Mouse (Mus musculus): ENCODE measurements around the gene Hoxb5. TPM values are rescaled to one million over a fixed set of nuclear protein-coding genes. Genes with fewer than 3 reads are reported as not detected.

The Hoxb5 gene
- polyA plus RNA-seq, 1 experiment from 2014 or later: not detected

DNA sequence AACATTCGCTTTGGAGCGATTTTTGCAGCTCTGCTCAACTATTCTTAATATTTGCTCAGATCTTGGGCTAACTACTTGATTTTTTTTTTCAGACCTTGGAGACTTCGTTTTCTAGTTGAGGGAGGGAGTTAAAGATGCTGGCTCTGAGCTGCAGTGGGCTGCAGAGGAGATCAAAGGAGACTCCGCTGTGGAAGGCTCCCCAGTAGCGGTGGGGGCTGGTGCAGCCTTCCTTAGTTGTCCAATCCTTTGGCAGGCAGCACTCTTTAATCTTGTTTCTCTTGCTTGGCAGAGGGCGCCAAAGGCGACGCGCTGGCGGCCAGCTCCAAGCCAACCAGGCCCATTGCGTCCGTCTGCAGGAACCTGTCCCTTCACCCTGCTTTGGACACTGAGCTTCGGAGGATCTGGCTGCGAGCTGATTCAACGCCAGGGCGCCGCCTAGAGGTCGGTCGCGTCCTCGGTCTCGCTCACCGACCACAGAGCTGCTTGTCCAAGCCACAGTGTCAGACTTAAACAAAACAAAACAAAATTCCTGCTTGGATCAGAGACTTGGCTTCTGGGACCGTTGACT is 41.7 kb upstream of the Hoxb5 start:
- no peak overlapping the region for H3K9ac ChIP-seq (replicated peaks; ENCODE audit: low read depth, low read length)
- 1% methylated on average over 24 of the region's 24 CpGs for WGBS

GRCm38 (mm10) chr11:96262262-96262830 is 40.8 kb upstream of the Hoxb5 start:
- H3K4me1 ChIP-seq (replicated peaks; ENCODE audit: control insufficient read depth, insufficient read depth, low read length): no peaks in the 10 kb centered on the region
- peaks cover 98% of the 10 kb centered on the region for H3K27me3 ChIP-seq (replicated peaks; ENCODE audit: control insufficient read depth, insufficient read depth, low read length)
- H3K36me3 ChIP-seq (ENCODE audit: control insufficient read depth, insufficient read depth): no peaks in the 10 kb centered on the region
- no peak overlapping the region for H3K4me3 ChIP-seq (replicated peaks; ENCODE audit: low read length)
- ATAC-seq: no peak
- no peak overlapping the region for H3K27ac ChIP-seq (ENCODE audit: low read length)
- H3K9me3 ChIP-seq (ENCODE audit: control insufficient read depth, low read length): no peaks in the 10 kb centered on the region
- H3K4me2 ChIP-seq (ENCODE audit: low read length): no peak overlapping the region
- 1% methylated on average over 6 of the region's 6 CpGs for WGBS
- no peak overlapping the region for H3K9ac ChIP-seq (replicated peaks; ENCODE audit: low read depth, low read length)

More for the DNA sequence above, 41.7 kb upstream of the Hoxb5 start:
- Histone ChIP-seq H3K9me3 (ENCODE audit: control insufficient read depth, low read length) (no peaks in the 10 kb centered on the region), H3K27ac (ENCODE audit: low read length) (no peak overlapping the region), H3K27me3 (replicated peaks; ENCODE audit: control insufficient read depth, insufficient read depth, low read length) (peaks cover 97% of the 10 kb centered on the region), H3K4me3 (replicated peaks; ENCODE audit: low read length) (no peak overlapping the region), H3K36me3 (ENCODE audit: control insufficient read depth, insufficient read depth) (no peaks in the 10 kb centered on the region), H3K4me1 (replicated peaks; ENCODE audit: control insufficient read depth, insufficient read depth, low read length) (no peaks in the 10 kb centered on the region), H3K4me2 (ENCODE audit: low read length) (no peak overlapping the region)
- ATAC-seq: no peak

- H3K4me3 ChIP-seq (replicated peaks; ENCODE audit: low read length): no peak overlapping the region
- ATAC-seq: no peak
- H3K9ac ChIP-seq (replicated peaks; ENCODE audit: low read depth, low read length): no peak overlapping the region
- no peaks in the 10 kb centered on the region for H3K4me1 ChIP-seq (replicated peaks; ENCODE audit: control insufficient read depth, insufficient read depth, low read length)
- peaks cover 95% of the 10 kb centered on the region for H3K27me3 ChIP-seq (replicated peaks; ENCODE audit: control insufficient read depth, insufficient read depth, low read length)
- no peak overlapping the region for H3K4me2 ChIP-seq (ENCODE audit: low read length)
- under 1% methylated on average over 33 of the region's 33 CpGs for WGBS
- no peak overlapping the region for H3K27ac ChIP-seq (ENCODE audit: low read length)
- H3K36me3 ChIP-seq (ENCODE audit: control insufficient read depth, insufficient read depth): no peaks in the 10 kb centered on the region
- H3K9me3 ChIP-seq (ENCODE audit: control insufficient read depth, low read length): no peaks in the 10 kb centered on the region
Observed at GRCm38 (mm10) chr11:96263636-96264389, 39.3 kb upstream of the Hoxb5 start.

DNA sequence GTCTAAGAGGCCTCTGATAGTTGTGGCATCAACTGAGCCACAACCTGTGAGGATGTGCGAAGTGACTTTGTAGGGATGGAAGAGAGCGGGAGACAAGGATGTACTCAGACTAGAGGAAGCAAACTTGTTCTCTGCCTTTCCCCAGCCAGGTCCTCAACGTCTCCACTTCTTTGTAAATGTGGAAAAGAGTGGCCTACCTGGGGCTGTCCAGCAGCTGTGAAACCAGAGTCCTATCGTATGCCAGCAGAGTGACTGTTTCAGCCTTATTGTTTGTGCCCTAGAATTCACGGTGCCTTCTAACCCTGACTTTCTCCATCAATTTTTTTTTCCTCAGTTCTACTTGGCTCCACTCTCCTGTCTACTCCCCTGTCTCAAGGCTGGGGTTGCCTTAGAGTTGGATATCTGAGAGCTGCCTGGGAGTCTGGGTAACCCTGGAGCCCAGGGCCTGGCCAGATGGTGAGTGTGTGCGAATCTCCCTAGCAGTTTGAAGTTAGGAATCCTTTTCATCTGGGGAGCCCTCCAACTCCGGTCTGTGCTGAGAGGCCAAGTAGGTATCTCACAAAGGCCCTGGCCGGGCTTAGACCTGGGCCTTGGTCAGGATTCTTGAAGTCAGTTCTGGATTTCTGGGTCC is 38.6 kb upstream of the Hoxb5 start:
- H3K27ac ChIP-seq (ENCODE audit: low read length): no peak overlapping the region
- H3K36me3 ChIP-seq (ENCODE audit: control insufficient read depth, insufficient read depth): no peaks in the 10 kb centered on the region
- peaks cover 95% of the 10 kb centered on the region for H3K27me3 ChIP-seq (replicated peaks; ENCODE audit: control insufficient read depth, insufficient read depth, low read length)
- no peak for ATAC-seq
- no peaks in the 10 kb centered on the region for H3K9me3 ChIP-seq (ENCODE audit: control insufficient read depth, low read length)
- H3K4me2 ChIP-seq (ENCODE audit: low read length): no peak overlapping the region
- H3K4me3 ChIP-seq (replicated peaks; ENCODE audit: low read length): no peak overlapping the region
- 3% methylated on average over 8 of the region's 8 CpGs for WGBS
- no peak overlapping the region for H3K9ac ChIP-seq (replicated peaks; ENCODE audit: low read depth, low read length)
- H3K4me1 ChIP-seq (replicated peaks; ENCODE audit: control insufficient read depth, insufficient read depth, low read length): no peaks in the 10 kb centered on the region

DNA sequence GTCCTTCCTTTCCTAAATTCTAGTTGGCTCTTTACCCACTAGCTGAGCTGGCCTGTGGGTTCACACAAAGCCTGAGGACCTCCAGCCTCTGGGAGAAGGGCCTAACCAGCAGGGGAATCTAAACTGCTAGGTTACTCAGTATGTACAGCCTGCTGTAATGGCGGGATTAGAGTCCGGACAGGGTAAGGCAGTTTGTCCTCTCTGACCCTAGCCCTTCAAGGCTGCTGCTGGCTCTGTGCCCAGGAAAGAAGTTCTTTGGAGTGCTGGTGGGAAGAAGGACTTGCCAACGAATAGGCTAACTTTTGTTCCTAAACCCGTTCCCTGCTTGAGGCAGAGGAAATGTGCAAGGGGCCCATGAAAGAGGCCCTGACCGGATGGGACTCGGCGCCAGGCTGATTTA is 37.2 kb upstream of the Hoxb5 start:
- peaks cover 96% of the 10 kb centered on the region for H3K27me3 ChIP-seq (replicated peaks; ENCODE audit: control insufficient read depth, insufficient read depth, low read length)
- no peak overlapping the region for H3K4me3 ChIP-seq (replicated peaks; ENCODE audit: low read length)
- WGBS: under 1% methylated on average over 7 of the region's 7 CpGs
- ATAC-seq: no peak
- H3K4me2 ChIP-seq (ENCODE audit: low read length): no peak overlapping the region
- H3K36me3 ChIP-seq (ENCODE audit: control insufficient read depth, insufficient read depth): no peaks in the 10 kb centered on the region
- no peaks in the 10 kb centered on the region for H3K9me3 ChIP-seq (ENCODE audit: control insufficient read depth, low read length)
- H3K9ac ChIP-seq (replicated peaks; ENCODE audit: low read depth, low read length): no peak overlapping the region
- H3K4me1 ChIP-seq (replicated peaks; ENCODE audit: control insufficient read depth, insufficient read depth, low read length): no peaks in the 10 kb centered on the region; the same call in 1 of the 2 replicates
- no peak overlapping the region for H3K27ac ChIP-seq (ENCODE audit: low read length)

DNA sequence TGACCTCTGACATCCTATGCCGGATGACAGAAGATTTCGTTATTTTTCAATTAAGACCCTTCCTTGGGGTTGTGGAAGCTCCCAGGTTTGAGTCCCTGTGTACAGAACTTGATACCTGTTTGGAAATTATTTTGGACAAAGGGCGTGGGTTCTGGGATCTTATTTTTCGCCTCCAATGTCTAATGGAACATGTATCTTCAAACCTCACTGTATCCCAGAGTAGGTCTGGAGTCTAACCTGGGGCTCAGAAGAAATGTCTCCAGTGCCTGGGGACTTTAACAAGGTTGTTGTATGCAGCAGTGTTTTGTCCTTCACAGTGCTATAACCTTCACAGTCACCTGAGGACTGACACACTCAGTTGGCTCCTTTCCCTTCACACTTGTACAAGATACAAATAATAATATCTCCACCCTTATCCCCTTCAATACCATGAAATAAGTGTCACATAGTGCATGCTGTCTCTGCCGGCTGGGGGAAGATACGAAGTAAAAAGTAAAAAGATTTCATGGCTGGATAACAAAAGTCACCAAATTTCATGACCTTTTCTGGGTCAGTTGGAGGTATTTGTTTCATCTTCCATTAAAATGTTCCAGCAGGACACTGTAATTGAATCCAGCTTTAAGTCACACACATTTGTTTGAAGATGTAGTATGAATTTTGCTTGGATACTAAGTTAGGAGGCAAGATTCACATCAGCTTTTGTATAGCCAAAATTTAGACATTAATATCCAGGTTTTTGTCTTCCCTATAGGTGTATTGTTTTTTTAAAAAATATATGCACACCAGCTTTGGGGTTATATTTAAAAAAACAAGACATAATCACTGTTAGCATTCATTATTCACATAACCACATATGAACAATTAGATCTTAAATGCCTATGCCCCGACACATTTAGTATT is 35.9 kb upstream of the Hoxb5 start:
- WGBS: 11% methylated on average over 7 of the region's 7 CpGs
- no peak overlapping the region for H3K4me2 ChIP-seq (ENCODE audit: low read length)
- no peak overlapping the region for H3K9ac ChIP-seq (replicated peaks; ENCODE audit: low read depth, low read length)
- no peak for ATAC-seq
- H3K9me3 ChIP-seq (ENCODE audit: control insufficient read depth, low read length): no peaks in the 10 kb centered on the region
- peaks cover 1% of the 10 kb centered on the region for H3K4me1 ChIP-seq (replicated peaks; ENCODE audit: control insufficient read depth, insufficient read depth, low read length)
- H3K27ac ChIP-seq (ENCODE audit: low read length): no peak overlapping the region
- H3K36me3 ChIP-seq (ENCODE audit: control insufficient read depth, insufficient read depth): no peaks in the 10 kb centered on the region
- H3K27me3 ChIP-seq (replicated peaks; ENCODE audit: control insufficient read depth, insufficient read depth, low read length): peaks cover 96% of the 10 kb centered on the region
- H3K4me3 ChIP-seq (replicated peaks; ENCODE audit: low read length): no peak overlapping the region

DNA sequence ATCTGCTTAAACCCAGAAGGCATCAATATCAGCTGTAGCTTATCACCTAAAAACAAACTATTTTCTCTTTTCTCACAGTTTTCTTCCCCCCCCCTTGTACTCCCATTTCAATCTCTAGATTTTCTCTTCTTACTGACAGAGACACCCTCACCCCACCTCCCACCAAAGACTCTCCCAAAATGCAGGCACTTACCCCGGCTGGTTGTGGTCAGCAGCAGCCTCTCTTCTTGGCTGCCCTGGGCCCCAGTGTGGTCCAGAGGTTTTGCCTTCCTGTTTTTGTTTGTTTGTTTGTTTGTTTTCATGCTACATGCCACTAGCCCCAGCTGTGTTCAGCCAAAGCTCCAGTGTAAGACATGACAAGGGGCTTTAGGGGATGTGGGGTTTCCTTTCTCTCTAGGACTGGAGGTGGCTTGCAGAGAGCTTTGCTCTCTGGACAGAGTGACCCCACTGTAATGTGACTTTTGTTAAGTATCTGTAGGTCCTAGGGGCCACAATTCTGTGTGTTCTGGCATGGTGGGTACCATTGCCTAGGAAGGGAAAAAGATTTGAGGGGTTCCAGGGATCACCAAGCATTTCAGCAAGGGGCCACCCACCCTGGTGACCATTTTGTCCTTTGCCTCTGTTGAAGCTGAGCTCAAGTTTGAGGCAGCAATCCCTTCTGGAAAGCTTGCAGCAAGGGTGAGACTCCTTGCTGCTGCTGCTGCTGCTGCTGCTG is 34.9 kb upstream of the Hoxb5 start:
- H3K4me3 ChIP-seq (replicated peaks; ENCODE audit: low read length): no peak overlapping the region
- H3K27me3 ChIP-seq (replicated peaks; ENCODE audit: control insufficient read depth, insufficient read depth, low read length): peaks cover 96% of the 10 kb centered on the region
- H3K4me1 ChIP-seq (replicated peaks; ENCODE audit: control insufficient read depth, insufficient read depth, low read length): peaks cover 4% of the 10 kb centered on the region
- no peak overlapping the region for H3K27ac ChIP-seq (ENCODE audit: low read length)
- 0% methylated on average over 1 of the region's 1 CpGs for WGBS
- no peak overlapping the region for H3K4me2 ChIP-seq (ENCODE audit: low read length)
- no peak overlapping the region for H3K9ac ChIP-seq (replicated peaks; ENCODE audit: low read depth, low read length)
- no peaks in the 10 kb centered on the region for H3K36me3 ChIP-seq (ENCODE audit: control insufficient read depth, insufficient read depth)
- no peaks in the 10 kb centered on the region for H3K9me3 ChIP-seq (ENCODE audit: control insufficient read depth, low read length)
- ATAC-seq: no peak

GRCm38 (mm10) chr11:96269869-96270268 is 33.3 kb upstream of the Hoxb5 start:
- WGBS: under 1% methylated on average over 19 of the region's 19 CpGs

More at GRCm38 (mm10) chr11:96269869-96270268, 33.3 kb upstream of the Hoxb5 start:
- no peak for ATAC-seq
- H3K9ac ChIP-seq (replicated peaks; ENCODE audit: low read depth, low read length): no peak overlapping the region
- H3K27me3 ChIP-seq (replicated peaks; ENCODE audit: control insufficient read depth, insufficient read depth, low read length): peaks cover 96% of the 10 kb centered on the region
- H3K4me1 ChIP-seq (replicated peaks; ENCODE audit: control insufficient read depth, insufficient read depth, low read length): peaks cover 4% of the 10 kb centered on the region
- H3K9me3 ChIP-seq (ENCODE audit: control insufficient read depth, low read length): no peaks in the 10 kb centered on the region
- no peaks in the 10 kb centered on the region for H3K36me3 ChIP-seq (ENCODE audit: control insufficient read depth, insufficient read depth)
- no peak overlapping the region for H3K4me2 ChIP-seq (ENCODE audit: low read length)
- no peak overlapping the region for H3K27ac ChIP-seq (ENCODE audit: low read length)
- no peak overlapping the region for H3K4me3 ChIP-seq (replicated peaks; ENCODE audit: low read length)
